Mouse (Mus musculus): ENCODE measurements around the gene Prex1.
"Not testable (repeated sequence)": the region's sequence is repeated elsewhere in the genome, so short reads cannot be mapped to it uniquely, and the experiment has no call there.

The Prex1 gene

DNA sequence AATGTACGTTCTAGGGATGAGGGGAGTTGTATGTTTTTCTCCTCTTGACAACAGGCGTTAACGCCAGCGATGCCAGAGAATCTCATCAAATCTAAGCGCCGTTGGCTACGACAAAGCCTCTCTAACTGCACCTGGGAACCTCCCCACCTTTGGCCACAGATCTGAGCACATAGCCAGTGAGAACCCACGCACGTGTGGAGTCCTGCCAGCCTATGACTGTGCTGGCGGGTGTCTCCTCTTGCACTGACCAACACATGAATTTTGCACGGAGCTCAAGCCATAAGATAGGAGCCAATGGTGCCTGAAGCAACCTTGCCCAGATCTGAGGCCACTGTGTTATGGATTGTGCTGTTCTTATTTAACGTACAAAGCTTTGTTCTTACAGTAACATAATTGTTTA, 193.1 kb downstream of the Prex1 start:
- DNase-seq (ENCODE audit: low spot score in 2 of 2): no peak

- DNase-seq (ENCODE audit: low spot score in 2 of 2): not testable (repeated sequence)
These were observed 196.0 kb downstream of the Prex1 start for GRCm38 (mm10) chr2:166517392-166518174.

DNA sequence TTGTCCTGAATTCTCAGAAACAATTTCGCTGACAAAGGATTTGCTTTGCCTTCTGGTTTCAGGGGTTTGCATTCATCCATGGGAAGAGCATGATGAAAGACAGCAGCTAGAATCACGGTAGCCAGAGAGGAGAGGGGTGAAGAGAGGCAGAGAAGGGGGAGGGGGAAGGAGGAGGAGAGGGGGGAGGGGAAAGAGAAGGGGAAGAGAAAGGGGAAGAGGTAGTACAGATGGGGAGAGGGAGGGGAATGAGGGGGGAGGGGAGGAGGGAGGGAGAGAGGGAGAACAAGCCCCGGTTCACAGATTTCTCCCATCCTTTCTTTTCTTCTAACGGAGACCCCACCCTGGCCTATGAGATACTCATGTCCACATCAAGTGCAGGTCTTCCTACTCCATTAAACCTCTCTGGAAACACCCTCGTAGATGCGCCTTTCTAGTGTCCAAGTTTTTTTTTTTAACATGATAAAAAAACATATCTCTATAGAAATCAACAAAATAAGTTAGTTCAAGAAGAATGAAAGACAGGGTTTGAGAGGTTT, 196.7 kb downstream of the Prex1 start:
- DNase-seq (ENCODE audit: low spot score in 2 of 2): no peak
